Mouse (Mus musculus): Measurements from ENCODE around the gene Kcnj1.

GRCm38 (mm10) chr9:32328777-32329176 is 43.5 kb upstream of the Kcnj1 start:
- TF ChIP-seq CTCF (IDR thresholded peaks at IDR 0.05; ENCODE audit: borderline replicate concordance, control insufficient read depth, extremely low read depth, insufficient read depth, low read length, poor library complexity) (no peak), POLR2A (IDR thresholded peaks at IDR 0.05; ENCODE audit: control insufficient read depth, extremely low read depth, insufficient read depth, low read length, poor library complexity) (no peak)

Data from thymus, adult 2 months (tissue).